Mouse (Mus musculus) heart, embryonic 11.5 days (tissue): ENCODE data around the gene 4930453N24Rik. TPM values are rescaled to one million over a fixed set of nuclear protein-coding genes. Genes with fewer than 3 reads are reported as not detected.
A peak's percentile ranks its signal among the peaks of the same experiment; 100 is the strongest.

Experiments
- ATAC-seq: fragments of 200-750 bp; cut with Nextera tagmentation; replicated peaks from 2 replicates; pipeline ENCODE4 v1.8.0; 2017; ENCODE audit warnings: moderate library complexity; ENCODE audit not compliant: insufficient number of reproducible peaks, low FRiP score, low TSS enrichment
- H3K27ac ChIP-seq: fragments of 300-500 bp; sonication (generic); 2 replicates; pipeline ENCODE4 v1.5.1; 2014; ENCODE audit warnings: mild to moderate bottlenecking, low read depth, low read length
- H3K27me3 ChIP-seq: fragments of 300-500 bp; sonication (generic); 2 replicates; pipeline ENCODE4 v1.6.1; 2014; ENCODE audit warnings: mild to moderate bottlenecking, low read length, mixed read lengths; ENCODE audit not compliant: control insufficient read depth, insufficient read depth
- H3K36me3 ChIP-seq: fragments of 300-500 bp; sonication (generic); 2 replicates; pipeline ENCODE4 v1.6.1; 2014; ENCODE audit warnings: mild to moderate bottlenecking, low read length, moderate library complexity, mixed read lengths; ENCODE audit not compliant: control insufficient read depth, insufficient read depth
- H3K4me1 ChIP-seq: fragments of 300-500 bp; sonication (generic); 2 replicates; pipeline ENCODE4 v1.6.1; 2014; ENCODE audit warnings: low read length; ENCODE audit not compliant: control insufficient read depth, insufficient read depth
- H3K4me2 ChIP-seq: fragments of 300-500 bp; sonication (generic); 2 replicates; pipeline ENCODE4 v1.6.1; 2014; ENCODE audit warnings: mild to moderate bottlenecking, moderate library complexity
- H3K4me3 ChIP-seq: fragments of 300-500 bp; sonication (generic); 2 replicates; pipeline ENCODE4 v1.5.1; 2014; ENCODE audit warnings: low read depth, low read length
- H3K9ac ChIP-seq: fragments of 300-500 bp; sonication (generic); 2 replicates; pipeline ENCODE4 v1.6.1; 2014; ENCODE audit warnings: mild to moderate bottlenecking, low read depth, low read length, moderate library complexity
- H3K9me3 ChIP-seq: fragments of 300-500 bp; sonication (generic); replicated peaks from 2 replicates; pipeline ENCODE4 v1.6.1; 2016; ENCODE audit warnings: low read length; ENCODE audit not compliant: control insufficient read depth
- WGBS: fragments of 180-500 bp; shearing (Covaris S2); extraction: QIAGEN DNeasy Blood & Tissue Kit; methylation state at CpG from one replicate; pipeline ENCODE4 v1.1.7; 2014; ENCODE audit not compliant: insufficient replicate concordance; 5-methylcytosine and 5-hydroxymethylcytosine counted together
- polyA plus RNA-seq: library from polyadenylated mRNA; unstranded; fragments of >200 nt; fragmentation: Nextera tagmentation; extraction: Ambion mirVana; gene quantifications from 2 replicates; pipeline ENCODE4 v1.2.1, GENCODE M21; 2014

4930453N24Rik gene
- polyA plus RNA-seq, 1 experiment from 2014 or later: 22.3 TPM

DNA sequence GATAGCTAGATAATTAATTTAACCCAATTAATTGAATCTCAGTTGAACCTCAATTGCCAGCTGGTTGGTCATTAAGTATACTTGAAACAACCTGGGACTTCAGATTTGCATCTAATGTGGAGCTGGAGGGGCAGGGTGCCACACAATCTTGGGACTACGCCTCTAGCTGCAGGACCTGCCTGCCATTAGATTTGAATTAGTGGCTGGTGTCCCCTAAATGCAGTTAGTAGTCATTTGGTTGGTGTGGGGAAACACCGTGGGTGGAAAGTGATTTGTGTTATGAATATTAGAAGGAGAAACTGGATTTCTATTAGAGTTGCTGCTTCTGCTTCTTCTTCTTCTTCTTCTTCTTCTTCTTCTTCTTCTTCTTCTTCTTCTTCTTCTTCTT, 464 bp upstream of the 4930453N24Rik start:
- Histone ChIP-seq H3K4me1 (no peaks in the 10 kb centered on the region), H3K4me3 (peak overlapping the region; percentile 87; the same call in 1 of the 2 replicates), H3K27ac (no peak overlapping the region), H3K9me3 (no peaks in the 10 kb centered on the region), H3K9ac (no peak overlapping the region), H3K27me3 (no peaks in the 10 kb centered on the region), H3K4me2 (peak overlapping the region; percentile 63), H3K36me3 (no peaks in the 10 kb centered on the region)
- 76% methylated on average over 2 of the region's 2 CpGs for WGBS
- ATAC-seq: no peak

GRCm38 (mm10) chr16:64766696-64767300, 4.2 kb downstream of the 4930453N24Rik start:
- H3K36me3 ChIP-seq: peaks cover 13% of the 10 kb centered on the region
- no peak for ATAC-seq
- WGBS: 92% methylated on average over 8 of the region's 8 CpGs

GRCm38 (mm10) chr16:64759245-64759626, 11.7 kb downstream of the 4930453N24Rik start:
- Histone ChIP-seq H3K4me3 (no peak overlapping the region), H3K9me3 (peaks cover 8% of the 10 kb centered on the region), H3K9ac (no peak overlapping the region), H3K27me3 (no peaks in the 10 kb centered on the region), H3K36me3 (peaks cover 14% of the 10 kb centered on the region), H3K4me1 (0 out of 2 replicates have a peak, but pooled peaks cover 4% of the 10 kb centered on the region), H3K4me2 (no peak overlapping the region), H3K27ac (no peak overlapping the region)
- 85% methylated on average over 1 of the region's 1 CpGs for WGBS
- ATAC-seq: no peak

More at GRCm38 (mm10) chr16:64766696-64767300, 4.2 kb downstream of the 4930453N24Rik start:
- no peak overlapping the region for H3K4me3 ChIP-seq
- H3K9ac ChIP-seq: no peak overlapping the region
- no peaks in the 10 kb centered on the region for H3K27me3 ChIP-seq
- H3K4me1 ChIP-seq: no peaks in the 10 kb centered on the region
- no peak overlapping the region for H3K4me2 ChIP-seq
- peaks cover 8% of the 10 kb centered on the region for H3K9me3 ChIP-seq
- no peak overlapping the region for H3K27ac ChIP-seq

GRCm38 (mm10) chr16:64758561-64759244, 12.3 kb downstream of the 4930453N24Rik start:
- Histone ChIP-seq H3K27ac (no peak overlapping the region), H3K36me3 (peaks cover 12% of the 10 kb centered on the region), H3K9ac (no peak overlapping the region), H3K4me2 (no peak overlapping the region), H3K27me3 (no peaks in the 10 kb centered on the region), H3K9me3 (peaks cover 8% of the 10 kb centered on the region), H3K4me3 (no peak overlapping the region), H3K4me1 (0 out of 2 replicates have a peak, but pooled peaks cover 4% of the 10 kb centered on the region)
- ATAC-seq: no peak
- 48% methylated on average over 6 of the region's 6 CpGs for WGBS

DNA sequence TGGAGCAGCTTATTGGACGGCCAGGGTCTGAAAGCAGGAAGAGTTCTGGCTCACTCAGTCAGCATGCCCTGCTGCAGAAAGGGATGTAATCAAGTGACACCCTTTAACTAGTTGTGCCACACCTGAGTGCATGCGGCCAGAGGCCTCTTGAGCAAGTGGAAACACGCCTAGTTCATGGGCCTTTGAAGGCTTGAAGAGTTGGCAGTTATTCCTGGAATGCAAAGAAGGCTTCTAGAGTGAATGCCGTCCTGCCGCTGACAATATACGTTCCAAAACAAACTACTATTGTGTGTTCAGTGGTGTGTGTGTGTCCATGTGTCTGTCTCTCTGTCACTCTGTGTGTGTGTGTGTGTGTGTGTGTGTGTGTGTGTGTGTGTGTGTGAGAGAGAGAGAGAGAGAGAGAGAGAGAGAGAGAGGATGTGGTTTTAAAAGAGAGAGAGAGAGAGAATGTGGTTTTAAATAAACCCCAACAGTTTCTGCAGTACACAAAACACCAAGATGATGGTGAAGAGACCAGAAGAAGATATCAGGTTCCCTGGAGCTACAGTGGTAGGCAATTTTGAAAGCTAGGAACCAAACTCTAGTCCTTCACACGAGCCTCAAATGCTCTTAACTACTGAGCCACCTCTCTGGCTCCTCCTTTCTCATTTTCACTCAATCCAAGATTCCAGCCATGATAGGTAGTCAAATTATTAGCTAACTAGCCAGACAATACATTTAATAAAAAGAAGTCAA, 13.1 kb downstream of the 4930453N24Rik start:
- no peak overlapping the region for H3K4me2 ChIP-seq

DNA sequence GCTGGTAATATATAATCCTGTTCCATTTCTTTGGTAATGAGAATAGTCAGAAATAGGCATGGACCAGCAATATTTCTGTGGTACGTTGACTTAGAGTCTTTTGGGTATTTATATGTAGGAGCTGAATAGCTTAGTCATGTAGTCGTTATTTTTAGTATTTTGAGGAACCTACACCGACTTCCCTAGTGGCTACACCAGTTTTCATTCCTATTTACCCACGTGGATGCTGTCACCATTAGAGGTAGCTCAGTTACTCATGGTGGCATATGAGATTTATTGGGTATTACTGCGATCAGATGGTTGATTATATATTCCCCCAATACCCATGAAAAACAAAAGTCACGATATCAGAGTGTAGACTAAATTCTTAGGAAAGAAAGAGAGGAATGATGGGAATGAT, 14.6 kb downstream of the 4930453N24Rik start:
- Histone ChIP-seq H3K4me3 (no peak overlapping the region), H3K27ac (no peak overlapping the region), H3K9me3 (no peaks in the 10 kb centered on the region), H3K9ac (no peak overlapping the region), H3K4me1 (0 out of 2 replicates have a peak, but pooled peaks cover 4% of the 10 kb centered on the region), H3K36me3 (0 out of 2 replicates have a peak, but pooled peaks cover 2% of the 10 kb centered on the region), H3K27me3 (no peaks in the 10 kb centered on the region), H3K4me2 (no peak overlapping the region)
- WGBS: 75% methylated on average over 6 of the region's 6 CpGs
- ATAC-seq: no peak

More for the DNA sequence above, 13.1 kb downstream of the 4930453N24Rik start:
- no peak overlapping the region for H3K4me3 ChIP-seq
- H3K27ac ChIP-seq: no peak overlapping the region
- no peak for ATAC-seq
- H3K27me3 ChIP-seq: no peaks in the 10 kb centered on the region
- 77% methylated on average over 7 of the region's 7 CpGs for WGBS
- no peak overlapping the region for H3K9ac ChIP-seq
- peaks cover 4% of the 10 kb centered on the region; the same call in 1 of the 2 replicates for H3K36me3 ChIP-seq
- 0 out of 2 replicates have a peak, but pooled peaks cover 4% of the 10 kb centered on the region for H3K4me1 ChIP-seq
- H3K9me3 ChIP-seq: peaks cover under 1% of the 10 kb centered on the region

GRCm38 (mm10) chr16:64754743-64755139, 16.2 kb downstream of the 4930453N24Rik start:
- Histone ChIP-seq H3K36me3 (no peaks in the 10 kb centered on the region), H3K27me3 (no peaks in the 10 kb centered on the region), H3K4me3 (no peak overlapping the region), H3K9ac (no peak overlapping the region), H3K27ac (no peak overlapping the region), H3K4me2 (no peak overlapping the region), H3K9me3 (no peaks in the 10 kb centered on the region), H3K4me1 (0 out of 2 replicates have a peak, but pooled peaks cover 4% of the 10 kb centered on the region)
- no peak for ATAC-seq
- 41% methylated on average over 3 of the region's 3 CpGs for WGBS

DNA sequence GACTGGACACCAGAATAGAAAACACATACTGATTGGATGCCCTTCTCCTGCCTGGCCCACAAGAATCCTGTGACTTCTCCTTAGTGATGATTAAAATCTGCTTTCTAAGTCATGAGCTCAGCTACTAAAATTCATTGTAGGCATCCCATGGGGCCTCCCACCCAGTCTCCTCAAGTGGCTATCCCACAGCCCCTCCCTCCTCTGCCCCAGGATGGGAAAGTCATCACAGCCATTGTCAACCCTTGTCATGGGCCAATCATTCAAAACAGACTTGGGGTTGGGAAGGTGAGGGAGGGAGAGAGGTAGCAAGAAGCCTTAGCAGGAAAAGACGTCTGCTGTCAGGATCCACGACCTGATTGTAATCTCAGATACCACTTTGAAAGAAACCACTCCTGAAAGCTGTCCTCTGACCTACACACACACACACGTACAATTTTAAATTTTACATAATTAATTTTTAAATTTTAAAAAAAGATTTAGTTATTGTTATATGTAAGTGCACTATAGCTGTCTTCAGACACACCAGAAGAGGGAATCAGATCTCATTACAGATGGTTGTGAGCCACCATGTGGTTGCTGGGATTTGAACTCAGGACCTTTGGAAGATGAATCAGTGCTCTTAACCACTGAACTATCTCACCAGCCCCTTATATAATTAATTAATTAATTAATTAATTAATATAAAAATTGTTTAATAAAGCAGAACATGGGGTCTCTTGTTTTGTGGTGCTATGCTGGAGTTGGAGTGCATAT, 16.8 kb downstream of the 4930453N24Rik start:
- Histone ChIP-seq H3K4me3 (no peak overlapping the region), H3K27me3 (no peaks in the 10 kb centered on the region), H3K9me3 (no peaks in the 10 kb centered on the region), H3K4me1 (0 out of 2 replicates have a peak, but pooled peaks cover 4% of the 10 kb centered on the region), H3K9ac (no peak overlapping the region), H3K27ac (no peak overlapping the region), H3K4me2 (no peak overlapping the region), H3K36me3 (no peaks in the 10 kb centered on the region)
- ATAC-seq: no peak
- 42% methylated on average over 3 of the region's 3 CpGs for WGBS
